Mouse (Mus musculus) liver, postnatal 0 days (tissue): Measurements from ENCODE around the gene Grifin.

Experiments
- CTCF ChIP-seq: sonication (generic); IDR thresholded peaks from 2 replicates; pipeline ENCODE4 v1.5.1; 2016; ENCODE audit warnings: antibody characterized with exemption, low read depth
- EP300 ChIP-seq: IDR thresholded peaks from 2 replicates; pipeline ENCODE4 v1.6.1; 2016; ENCODE audit warnings: antibody characterized with exemption, low read depth, mild to moderate bottlenecking

GRCm38 (mm10) chr5:140596426-140596825 is 31.6 kb upstream of the Grifin start:
- TF ChIP-seq CTCF (no peak), EP300 (no peak)
